Mouse (Mus musculus): ENCODE measurements around the gene Stk35. TPM values are rescaled to one million over a fixed set of nuclear protein-coding genes. Genes with fewer than 3 reads are reported as not detected.

Stk35 gene
- polyA plus RNA-seq, 1 experiment from 2014 or later: 19.4 TPM

- Histone ChIP-seq H3K27ac (no peak overlapping the region), H3K4me1 (no peaks in the 10 kb centered on the region), H3K9me3 (replicated peaks) (no peaks in the 10 kb centered on the region), H3K36me3 (no peaks in the 10 kb centered on the region), H3K4me3 (no peak overlapping the region), H3K27me3 (ENCODE audit: low read depth, poor library complexity, severe bottlenecking) (no peaks in the 10 kb centered on the region)
- WGBS: 85% methylated on average over 1 of the region's 1 CpGs
- no peak for DNase-seq (ENCODE audit: low spot score)
Observed at GRCm38 (mm10) chr2:129881886-129882285, 81.6 kb downstream of the Stk35 start.

Other genes with a start within 250 kb of the Stk35 start
- gene Sirpa, start 207.7 kb upstream of the Stk35 start, polyA plus RNA-seq (2016; fragmentation: Nextera tagmentation; extraction: Ambion mirVana): 10.6 and 11.5 TPM in 2 replicates
- gene Pdyn, start 100.7 kb upstream of the Stk35 start, polyA plus RNA-seq (2016; fragmentation: Nextera tagmentation; extraction: Ambion mirVana): not detected in 2 replicates
- gene Tgm3, start 211.8 kb downstream of the Stk35 start, polyA plus RNA-seq (2016; fragmentation: Nextera tagmentation; extraction: Ambion mirVana): 0.10 TPM in 1 of 2 replicates, not detected in the other

Measured in limb, embryonic 10.5 days (tissue).